Mouse (Mus musculus): ENCODE results near the gene Gpld1.

Gene Gpld1

DNA sequence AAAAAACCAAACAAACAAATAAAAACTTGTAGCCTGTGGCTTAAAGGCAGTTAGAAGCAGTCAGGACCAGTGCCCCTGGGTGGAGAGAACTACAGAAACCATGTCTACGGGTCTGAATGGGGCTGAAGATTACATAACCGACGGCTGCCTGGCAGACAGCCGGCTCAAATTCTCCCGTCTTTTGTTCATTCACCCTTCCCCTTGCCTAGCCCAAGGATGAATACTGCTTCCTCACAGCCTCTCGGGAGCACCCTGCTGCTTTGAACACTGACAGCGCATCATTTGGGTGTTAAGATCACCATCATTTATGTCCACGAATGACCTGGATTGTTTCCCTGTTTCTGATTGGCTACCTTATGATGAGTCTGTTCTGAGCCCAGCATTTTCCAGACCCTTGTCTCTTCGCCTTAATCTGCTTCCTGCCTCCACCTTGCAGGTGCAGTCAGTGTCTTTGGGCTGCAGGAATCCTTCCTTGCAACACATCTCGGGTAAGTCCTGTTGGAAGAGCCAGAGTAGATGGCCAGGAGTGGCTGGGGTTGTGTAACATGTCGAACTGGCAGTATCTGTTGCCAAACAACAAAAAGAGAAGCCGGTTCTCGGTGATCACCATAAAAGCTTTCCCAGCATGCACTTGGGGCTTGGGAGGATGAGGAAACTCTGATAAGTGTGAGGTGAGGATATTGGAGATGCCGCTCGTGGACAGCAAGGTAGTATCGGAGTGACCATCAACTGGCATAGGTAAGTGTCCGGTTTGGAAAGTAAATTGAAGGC, at the start of gene Gpld1:
Gene Gpld1 (plus strand): TSS at position 641 of the 771 bp plus-strand sequence.
- DNase-seq (ENCODE audit: extremely low spot score), result no peak

DNA sequence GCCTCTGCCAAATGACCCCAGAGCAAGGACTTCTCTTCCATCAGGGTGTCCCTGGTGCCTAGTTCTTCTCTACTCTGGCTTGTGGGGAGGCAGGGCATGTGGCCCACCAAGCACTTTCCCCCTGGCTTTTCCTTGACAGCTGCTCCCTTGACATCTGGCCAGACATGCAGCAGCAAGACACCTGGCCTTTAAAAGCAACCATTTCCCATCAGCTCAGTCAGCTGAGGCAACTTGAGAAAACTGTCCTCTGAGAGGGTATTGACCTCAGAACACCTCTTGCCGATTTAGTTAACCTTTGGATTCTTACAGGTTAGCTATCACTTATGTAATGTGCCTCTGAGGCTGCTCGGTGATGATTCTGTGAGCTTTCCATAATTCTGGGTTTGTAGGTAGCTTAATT, 49.1 kb upstream of the Gpld1 start:
- no peak for DNase-seq (ENCODE audit: extremely low spot score)

DNA sequence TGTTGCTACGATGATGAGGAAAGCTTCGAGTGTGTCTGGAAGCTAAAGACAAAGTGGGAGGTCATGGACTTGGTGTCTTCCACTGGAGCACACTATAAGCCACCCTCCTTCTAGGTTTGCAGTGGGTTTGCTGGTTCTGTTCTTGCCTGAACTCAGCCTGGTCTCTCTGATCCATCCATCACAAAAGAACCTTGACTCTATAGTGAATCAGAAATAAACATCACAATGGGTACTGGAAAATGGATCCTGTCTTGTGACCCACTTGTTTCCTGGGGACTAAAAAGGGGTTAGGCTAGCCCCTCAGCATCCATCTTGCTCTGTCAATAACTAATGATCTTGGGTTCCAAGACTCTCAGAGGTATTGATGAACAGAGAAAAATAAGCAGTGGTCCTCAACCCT, 41.0 kb upstream of the Gpld1 start:
- DNase-seq (ENCODE audit: extremely low spot score), result no peak

DNA sequence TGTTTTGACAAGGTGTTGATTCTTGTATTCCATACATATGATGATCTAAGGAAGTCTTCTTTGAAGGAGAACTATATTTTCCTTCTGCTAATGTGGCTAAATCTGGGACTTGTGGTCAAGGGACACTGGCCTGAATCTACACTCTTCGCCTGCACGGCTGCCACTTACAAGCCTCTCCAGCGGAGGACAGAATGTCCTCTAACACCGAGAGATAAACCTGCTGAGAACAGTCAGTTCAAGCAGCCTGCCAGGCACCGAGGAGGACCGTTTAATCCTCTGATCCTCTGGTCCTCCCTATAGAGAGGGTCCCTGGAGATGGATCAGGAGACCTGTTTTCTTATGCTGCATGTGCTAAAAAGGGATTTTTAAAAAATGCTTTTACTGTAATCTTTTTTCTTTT, 39.5 kb upstream of the Gpld1 start:
- DNase-seq (ENCODE audit: extremely low spot score), result no peak

DNA sequence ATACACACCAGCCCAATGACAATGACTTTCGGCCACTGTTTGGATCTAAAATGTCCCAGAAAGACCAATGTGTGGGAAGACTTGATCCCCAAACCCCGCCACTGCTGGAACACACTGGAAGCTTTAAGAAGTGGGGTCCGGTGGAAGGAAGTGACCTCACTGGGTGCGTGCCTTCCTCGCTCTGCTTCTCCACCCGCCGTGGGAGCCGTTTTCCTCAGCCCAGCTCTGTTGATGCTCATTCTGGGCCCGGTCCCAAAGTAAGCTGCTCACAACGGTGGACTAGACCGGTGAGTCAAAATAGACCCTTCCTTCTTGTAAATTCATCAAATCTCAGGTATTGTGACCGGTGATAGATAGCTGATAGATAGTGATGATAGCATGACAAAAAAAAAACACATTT, 37.5 kb upstream of the Gpld1 start:
- DNase-seq (ENCODE audit: extremely low spot score), result no peak

DNA sequence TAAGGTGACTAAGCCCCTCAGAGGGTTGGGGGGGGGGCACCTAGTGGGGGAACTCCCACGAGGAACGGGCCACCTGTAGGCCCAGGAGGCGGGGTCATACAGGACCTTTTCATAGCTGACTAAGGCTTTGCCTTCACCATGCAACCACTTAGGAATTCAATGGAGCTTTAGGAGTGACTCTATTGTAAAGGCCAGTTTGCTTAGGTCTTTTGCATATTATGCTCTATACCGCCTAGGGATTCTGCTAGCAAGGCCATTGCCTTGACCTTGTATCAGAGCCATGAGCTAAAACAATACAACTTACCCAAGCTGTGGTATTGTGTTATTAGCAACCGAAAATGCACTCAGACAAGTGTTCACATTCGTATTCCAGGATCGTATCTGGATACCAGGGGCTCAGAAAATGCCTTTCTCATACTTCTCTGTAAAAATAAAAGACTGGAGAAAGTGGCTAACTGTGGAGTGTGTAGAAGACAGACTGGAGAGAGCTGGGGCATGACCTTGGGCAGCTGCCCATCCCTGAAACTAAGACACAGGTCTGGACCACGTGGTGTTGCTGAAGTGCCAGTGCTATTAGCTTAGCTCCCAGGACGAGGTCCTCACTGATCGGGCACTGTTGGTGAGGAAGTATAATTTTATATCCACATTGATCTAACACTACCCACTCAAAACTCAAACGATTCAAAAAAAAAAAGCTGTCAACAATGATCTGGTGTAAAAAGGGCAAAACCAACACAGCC, 36.0 kb upstream of the Gpld1 start:
- no peak for DNase-seq (ENCODE audit: extremely low spot score)

DNA sequence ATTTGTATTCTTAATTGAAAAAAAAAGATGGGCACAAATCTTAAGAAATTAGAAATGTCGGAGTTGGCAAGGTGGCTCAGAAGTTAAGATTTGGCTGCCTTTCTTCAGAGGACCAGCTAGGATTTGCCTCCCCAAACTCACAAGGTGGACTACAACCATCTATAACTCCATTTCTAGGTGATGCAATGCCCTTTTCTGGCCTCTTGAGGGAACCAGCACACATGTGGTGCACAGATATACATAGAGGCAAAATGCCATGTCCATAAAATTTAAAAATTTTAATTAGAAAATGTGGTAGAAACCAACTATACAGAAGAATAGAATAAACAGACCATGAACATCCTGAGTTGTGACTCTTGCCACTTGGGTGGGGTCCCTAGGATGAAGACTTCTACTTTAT, 33.8 kb upstream of the Gpld1 start:
- DNase-seq (ENCODE audit: extremely low spot score), result no peak

DNA sequence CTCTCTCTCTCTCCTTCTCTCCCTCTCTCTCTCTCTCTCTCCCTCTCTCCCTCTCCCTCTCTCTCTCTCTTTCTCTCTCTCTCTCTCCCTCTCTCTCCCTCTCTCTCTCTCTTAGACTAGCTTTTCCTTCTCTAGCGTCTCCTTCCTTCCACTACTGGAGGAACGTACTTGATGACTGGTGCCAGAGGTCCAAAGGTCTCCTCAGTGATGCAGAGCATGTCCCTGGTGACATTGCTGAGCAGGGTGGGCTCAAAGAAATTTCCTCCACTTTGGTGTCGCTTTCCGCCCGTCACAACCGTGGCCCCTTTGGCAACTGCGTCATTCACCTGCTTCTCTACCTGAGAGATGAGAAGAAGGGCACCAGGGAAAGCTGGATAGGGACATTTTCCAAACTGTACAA, 29.4 kb upstream of the Gpld1 start:
- DNase-seq (ENCODE audit: extremely low spot score), result no peak

DNA sequence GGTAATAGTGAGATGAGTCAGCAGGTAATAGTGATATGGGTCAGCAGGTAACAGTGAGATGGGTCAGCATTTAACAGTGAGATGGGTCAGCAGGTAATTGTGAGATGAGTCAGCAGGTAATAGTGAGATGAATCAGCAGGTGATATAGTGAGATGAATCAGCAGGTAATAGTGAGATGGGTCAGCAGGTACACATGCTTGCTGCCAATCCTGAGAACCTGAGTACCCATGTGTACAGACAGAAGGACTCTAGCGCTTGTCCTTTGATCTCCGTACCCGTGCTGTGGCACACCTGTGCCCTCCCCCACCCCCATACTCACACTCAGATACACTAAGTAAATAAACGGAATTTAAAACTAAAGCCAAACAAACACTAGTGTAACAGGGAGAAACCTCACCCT, 28.0 kb upstream of the Gpld1 start:
- DNase-seq (ENCODE audit: extremely low spot score), result no peak

DNA sequence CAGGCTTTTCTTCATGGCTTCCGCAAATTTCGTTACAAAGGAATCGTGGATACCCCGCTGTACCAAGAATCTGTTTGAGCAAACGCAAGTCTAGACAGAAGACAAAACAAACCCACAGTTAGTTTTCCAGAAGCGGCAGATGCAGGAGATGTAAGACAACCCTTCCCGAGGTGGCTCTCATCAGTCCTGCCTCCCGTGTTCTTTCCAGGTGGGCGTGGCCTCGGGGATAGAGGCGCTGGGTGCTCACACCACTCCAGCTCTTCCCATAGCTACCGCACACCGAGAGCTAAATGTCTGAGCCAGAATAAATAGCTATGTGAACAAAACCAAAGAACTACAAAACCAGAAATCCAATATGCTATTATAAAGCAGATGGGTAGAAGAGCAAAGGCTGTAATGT, 27.1 kb upstream of the Gpld1 start:
- DNase-seq (ENCODE audit: extremely low spot score), result no peak

DNA sequence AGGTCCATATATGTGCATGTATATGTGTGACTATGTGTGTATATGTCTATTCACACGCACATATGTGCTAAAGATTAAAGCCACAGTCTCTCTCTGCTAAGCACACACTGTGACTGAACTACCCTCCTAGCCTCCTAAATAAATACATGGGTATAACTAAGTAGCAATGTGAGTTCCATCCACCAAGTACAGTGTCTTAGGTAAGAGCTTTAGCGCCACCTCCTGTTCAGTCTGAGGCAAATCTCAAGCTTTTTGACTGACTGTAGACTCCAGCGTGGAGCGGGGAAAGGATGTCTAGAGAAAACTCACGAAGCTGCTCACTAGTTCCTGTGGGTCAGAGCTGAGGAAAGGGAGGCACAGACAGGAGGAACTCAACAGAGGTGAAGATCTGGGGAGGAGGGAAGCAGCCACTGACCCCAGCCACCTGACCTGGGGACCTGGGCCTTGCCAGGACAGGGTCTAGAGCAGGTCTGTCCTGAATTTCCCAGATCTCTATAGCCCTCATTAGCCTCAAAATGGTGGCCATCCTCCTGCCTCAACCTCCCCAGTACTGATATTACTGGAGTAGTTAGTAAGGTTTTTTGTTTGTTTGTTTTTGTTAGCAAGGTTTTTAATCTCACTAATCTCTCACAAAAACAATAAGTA, 22.5 kb upstream of the Gpld1 start:
- peak; percentile 18 for DNase-seq (ENCODE audit: extremely low spot score)

DNA sequence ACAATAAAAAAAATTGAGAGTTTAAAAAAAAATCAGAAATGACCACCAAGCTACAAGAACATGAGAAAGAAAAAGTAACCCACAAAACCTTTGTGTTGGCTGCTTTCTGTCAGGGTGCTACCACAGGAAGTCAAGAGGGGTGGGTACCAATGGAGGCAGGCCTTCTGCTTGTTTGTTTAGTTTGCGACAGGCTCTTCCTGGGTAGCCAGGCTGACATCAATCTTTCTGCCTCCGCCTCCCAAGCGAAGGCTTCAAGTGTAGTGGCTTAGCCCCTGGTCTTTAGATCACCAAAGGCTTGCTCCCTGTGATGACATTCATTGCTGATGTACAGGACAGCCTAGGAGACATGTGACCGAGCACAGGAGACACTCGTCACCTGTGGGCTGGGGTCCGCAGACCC, 21.7 kb upstream of the Gpld1 start:
- DNase-seq (ENCODE audit: extremely low spot score), result no peak

DNA sequence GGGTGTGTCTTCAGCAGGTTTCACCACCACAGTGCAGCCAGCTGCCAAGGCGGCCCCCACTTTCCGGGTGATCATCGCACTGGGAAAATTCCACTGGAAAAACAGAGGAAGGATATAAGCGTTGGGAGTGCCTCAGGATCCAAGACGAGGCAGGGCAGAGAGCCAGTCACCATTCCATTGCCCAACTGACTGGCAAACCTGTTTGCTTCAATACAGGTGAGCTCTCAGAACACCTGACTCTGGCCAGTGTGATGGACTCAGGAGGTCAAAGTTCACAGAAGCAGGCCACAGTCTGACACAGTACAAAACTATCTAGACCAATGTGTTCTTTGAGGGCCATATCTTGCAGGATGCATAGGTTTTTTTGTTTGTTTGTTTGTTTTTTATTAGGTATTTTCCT, 19.0 kb upstream of the Gpld1 start:
- no peak for DNase-seq (ENCODE audit: extremely low spot score)

DNA sequence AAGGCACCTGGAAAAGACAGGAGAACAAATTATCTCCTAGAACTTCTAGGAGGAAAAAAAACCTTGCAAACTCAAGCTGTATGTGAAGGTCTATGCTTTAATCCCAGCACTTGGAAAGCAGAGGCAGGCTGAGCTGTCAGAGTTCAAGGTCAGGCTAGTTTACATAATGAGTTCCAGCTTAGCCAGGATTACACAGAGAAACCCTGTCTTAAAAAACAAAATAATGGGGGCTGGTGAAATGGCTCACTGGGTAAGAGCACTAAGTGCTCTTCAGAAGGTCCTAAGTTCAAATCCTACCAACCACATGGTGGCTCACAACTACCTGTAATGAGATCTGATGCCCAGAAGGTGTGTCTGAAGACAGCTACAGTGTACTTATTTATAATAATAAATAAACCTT, 12.4 kb upstream of the Gpld1 start:
- DNase-seq (ENCODE audit: extremely low spot score), result no peak

DNA sequence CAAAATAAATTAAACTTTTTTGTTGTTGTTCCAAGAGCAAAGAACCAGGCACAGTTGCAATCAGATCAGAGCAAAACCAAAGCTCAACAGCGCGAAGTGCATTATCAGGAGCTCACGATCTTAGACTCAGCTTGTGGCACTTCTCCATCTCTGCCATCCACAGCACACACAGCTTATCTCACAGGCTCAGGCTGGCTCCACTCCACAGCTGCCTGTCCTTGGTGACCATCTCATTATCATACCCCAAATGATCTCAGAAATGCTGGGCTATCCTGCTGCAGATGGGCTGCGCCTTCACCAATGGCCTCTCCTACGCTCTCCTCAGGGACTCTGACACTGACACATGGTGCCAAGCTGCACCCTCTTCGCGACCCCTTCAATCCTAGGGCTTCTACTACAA, 9.8 kb upstream of the Gpld1 start:
- no peak for DNase-seq (ENCODE audit: extremely low spot score)

DNA sequence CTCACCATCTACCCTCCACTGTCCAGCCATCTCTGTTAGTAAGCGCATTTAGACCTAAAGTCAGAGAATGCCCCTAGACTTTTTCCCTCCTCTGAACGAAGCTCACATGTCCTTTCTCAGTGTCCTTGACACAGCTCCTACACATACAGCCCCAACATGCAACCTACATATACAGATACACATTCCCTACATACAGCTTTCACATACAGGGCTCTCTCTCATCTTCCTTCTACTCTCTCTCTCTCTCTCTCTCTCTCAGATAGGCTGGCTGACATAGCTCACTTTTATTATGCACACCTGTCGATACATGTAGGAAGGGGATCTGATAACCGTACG, 6.2 kb upstream of the Gpld1 start:
- DNase-seq (ENCODE audit: extremely low spot score), result no peak

DNA sequence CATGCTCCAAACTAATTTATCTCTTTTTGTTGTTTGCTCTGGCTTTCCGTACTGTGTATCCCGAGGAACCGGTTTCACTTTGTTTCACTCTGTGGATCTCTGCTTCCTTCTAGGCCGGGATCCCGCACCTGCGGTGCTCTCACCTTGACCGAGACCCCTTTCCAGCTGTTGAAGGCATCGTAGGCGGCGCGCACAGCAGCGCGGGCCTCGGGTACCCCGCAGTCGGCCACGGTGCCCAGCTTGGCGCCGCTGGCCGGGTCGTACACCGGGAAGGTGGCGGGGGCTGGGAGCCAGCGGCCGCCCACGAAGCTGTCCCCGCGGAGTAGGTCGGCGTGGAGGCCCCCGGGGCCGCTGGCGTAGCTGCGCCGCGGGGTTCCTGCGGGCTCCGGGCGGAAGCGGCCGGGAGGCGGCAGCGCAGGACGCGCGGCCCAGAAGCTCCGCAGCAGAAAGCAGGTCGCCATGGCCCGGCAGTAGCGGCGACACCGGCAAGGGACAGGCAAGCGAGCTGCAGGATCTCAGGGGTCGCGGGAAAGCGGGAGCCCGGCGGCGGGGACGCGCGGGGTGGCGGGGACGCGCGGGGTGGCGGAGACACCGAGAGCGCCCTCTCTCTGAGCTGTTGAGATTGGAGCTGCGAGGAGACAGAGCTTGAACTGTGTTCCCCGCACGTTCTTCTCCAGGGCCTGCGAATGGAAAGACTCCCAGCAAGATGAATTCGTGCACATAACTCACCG, 5.7 kb upstream of the Gpld1 start, which contains the start of gene Aldh5a1:
Gene Aldh5a1 (minus strand): TSS at position 554 of the 731 bp plus-strand sequence.
- peak; percentile 86 for DNase-seq (ENCODE audit: extremely low spot score)

DNA sequence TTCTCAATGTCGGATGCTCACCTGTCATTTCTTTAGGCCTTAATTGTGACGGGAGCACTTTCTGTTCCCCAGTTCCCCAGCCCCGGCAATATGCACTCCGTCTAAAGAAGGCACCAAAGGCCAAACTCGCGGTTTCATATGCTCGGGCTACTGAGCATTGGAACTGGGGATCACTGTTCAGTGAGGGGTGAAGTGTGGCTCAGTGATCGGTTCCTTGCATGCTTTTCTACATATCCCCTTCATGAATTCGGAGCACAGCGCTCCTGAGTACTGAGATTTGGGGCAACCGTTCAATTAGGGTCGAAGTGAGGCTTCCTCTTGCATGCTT, 5.1 kb upstream of the Gpld1 start:
- DNase-seq (ENCODE audit: extremely low spot score), result no peak

DNA sequence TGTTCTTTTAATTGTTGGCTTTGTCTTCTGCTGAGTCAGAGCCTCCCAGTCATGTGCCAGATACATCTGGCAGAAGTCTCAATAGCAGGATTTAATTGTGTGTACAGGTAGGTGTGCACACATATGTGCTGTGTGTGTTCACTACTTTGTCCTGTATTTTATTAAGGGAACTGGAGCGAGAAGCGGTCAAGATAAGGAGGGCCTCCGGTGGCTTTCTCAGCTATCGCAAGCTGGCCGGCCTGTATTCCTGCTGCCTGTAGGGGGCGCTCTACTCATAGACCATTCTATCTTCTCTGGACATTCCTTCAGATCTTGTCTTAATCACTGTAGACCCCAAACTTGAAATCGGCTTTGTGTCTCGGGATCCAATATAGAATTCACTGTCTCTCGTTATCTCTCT, 4.3 kb upstream of the Gpld1 start:
- DNase-seq (ENCODE audit: extremely low spot score), result peak; percentile 70

DNA sequence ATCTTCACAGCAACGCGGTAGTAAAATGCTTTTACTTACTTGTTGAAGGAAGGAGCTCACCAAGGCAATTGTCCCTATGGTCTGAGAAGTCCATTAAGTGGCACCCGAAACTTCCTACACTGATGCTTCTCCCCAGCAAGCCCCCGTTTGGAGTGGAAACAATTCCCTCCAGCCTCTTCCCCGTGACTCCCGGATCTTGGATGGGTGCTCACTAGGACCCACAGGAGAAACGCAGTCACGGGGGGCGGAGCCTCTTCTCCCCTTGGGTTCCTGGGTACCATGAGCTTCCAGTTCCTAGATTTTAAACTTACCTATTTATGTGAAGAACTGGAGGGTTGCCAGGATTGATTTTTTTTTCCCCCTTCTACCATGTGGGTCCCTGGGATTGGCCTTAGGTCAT, 3.5 kb upstream of the Gpld1 start:
- DNase-seq (ENCODE audit: extremely low spot score), result no peak

DNA sequence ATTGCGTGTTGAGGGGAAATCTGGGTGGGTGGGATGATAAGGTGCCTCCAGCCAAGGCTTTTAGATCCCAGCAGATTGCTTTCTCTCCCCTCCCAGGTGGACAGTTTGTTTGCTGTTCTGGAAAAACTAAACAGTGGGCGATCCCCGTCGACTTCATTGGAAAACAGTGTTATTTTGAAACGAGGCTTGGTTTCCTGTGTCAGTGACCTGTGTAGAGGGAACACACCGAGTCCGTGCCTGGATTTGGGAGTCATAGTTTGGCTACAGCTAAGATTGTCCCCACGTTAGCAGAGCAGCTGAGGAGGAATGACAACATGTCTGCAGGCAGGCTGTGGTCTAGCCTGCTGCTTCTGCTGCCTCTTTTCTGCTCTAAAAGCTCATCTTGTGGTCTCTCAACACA, 351 bp downstream of the Gpld1 start:
- DNase-seq (ENCODE audit: extremely low spot score), result no peak

DNA sequence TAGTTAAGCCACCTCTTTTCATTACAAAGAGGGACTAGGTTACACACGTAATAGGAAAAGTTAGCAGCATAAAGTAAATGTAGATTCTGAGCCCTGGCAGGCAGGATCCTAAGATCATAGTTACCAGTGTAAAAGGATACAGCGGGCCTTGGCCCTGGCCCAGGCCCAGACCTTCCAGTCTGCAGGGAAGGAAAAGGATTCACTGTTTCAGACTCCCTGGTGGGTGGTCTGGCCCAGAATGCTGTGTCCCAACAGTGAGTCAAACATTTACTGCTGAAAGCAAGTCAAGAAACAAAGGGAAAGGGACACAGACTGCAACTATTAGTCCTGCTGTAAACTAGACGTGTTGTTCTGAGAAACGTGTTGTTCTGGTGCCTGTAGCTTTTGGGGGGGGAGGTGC, 2.6 kb downstream of the Gpld1 start:
- no peak for DNase-seq (ENCODE audit: extremely low spot score)

DNA sequence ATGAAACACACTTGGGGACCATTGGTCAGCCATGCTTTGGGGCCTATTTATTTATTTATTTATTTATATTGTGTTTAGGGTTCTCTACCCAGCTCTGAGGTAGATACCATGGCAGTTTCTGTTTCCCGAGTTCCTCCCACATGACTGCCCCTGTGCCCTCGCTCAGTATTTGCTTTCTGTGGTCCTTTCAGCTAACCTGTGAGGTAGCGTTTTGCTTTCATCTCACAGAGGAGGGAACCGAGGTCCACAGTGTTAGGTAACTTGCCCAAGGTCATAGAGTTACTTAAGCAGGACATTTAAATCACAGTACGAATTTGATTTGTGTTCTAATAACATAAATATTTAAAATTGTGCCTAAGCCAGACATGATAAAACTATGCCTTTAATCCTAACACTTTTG, 4.2 kb downstream of the Gpld1 start:
- no peak for DNase-seq (ENCODE audit: extremely low spot score)
